Mouse (Mus musculus): ENCODE measurements at regions not wholly inside any gene's neighbourhood (a gene's known extent, or its start where the extent isn't known, plus 50 kb on each side); places are given as distances from the start of the nearest gene placed in this dataset.

- intact Hi-C loops (cut with DNase I), result no loop called here
- no peak for DNase-seq (ENCODE audit: low spot score in 2 of 2)
Measured at GRCm38 (mm10) chrX:98375437-98375836, 226.9 kb downstream of the Ar start.

- intact Hi-C loops (cut with DNase I), result no loop called here
- peak in 1 of 2 experiments; percentile 4 for DNase-seq (ENCODE audit: low spot score in 2 of 2)
Measured at GRCm38 (mm10) chrX:98380247-98380905, 231.8 kb downstream of the Ar start.

GRCm38 (mm10) chrX:98384017-98384416 is 235.4 kb downstream of the Ar start:
- intact Hi-C loops (cut with DNase I), result no loop called here
- DNase-seq (ENCODE audit: low spot score in 2 of 2), result no peak

GRCm38 (mm10) chrX:98392376-98392775 is 243.8 kb downstream of the Ar start:
- intact Hi-C loops (cut with DNase I), result no loop called here
- DNase-seq (ENCODE audit: low spot score in 2 of 2), result peak in 1 of 2 experiments; percentile 3

GRCm38 (mm10) chrX:98409090-98409489 is 260.5 kb downstream of the Ar start:
- no peak for DNase-seq (ENCODE audit: low spot score in 2 of 2)
- intact Hi-C loops (cut with DNase I), result no loop called here

GRCm38 (mm10) chrX:98419437-98419836 is 270.9 kb downstream of the Ar start:
- intact Hi-C loops (cut with DNase I), result no loop called here
- no peak for DNase-seq (ENCODE audit: low spot score in 2 of 2)

- no peak for DNase-seq (ENCODE audit: low spot score in 2 of 2)
- intact Hi-C loops (cut with DNase I), result no loop called here
Measured at GRCm38 (mm10) chrX:98452026-98452425, 303.5 kb downstream of the Ar start.

GRCm38 (mm10) chrX:98476473-98477254 is 328.1 kb downstream of the Ar start:
- intact Hi-C loops (cut with DNase I), result no loop called here
- DNase-seq (ENCODE audit: low spot score in 2 of 2), result no peak
